Mouse (Mus musculus) liver, embryonic 12.5 days (tissue): Measurements from ENCODE around the gene Rbm28. TPM values are rescaled to one million over a fixed set of nuclear protein-coding genes. Genes with fewer than 3 reads are reported as not detected.

ENCODE experiments used
- ATAC-seq: fragments of 200-750 bp; cut with Nextera tagmentation; 2 replicates; pipeline ENCODE4 v1.8.0; 2017; ENCODE audit warnings: moderate number of reproducible peaks, mild to moderate bottlenecking, moderate library complexity
- H3K27ac ChIP-seq: fragments of 300-500 bp; sonication (generic); 2 replicates; pipeline ENCODE4 v1.5.1; 2016; ENCODE audit warnings: mild to moderate bottlenecking
- H3K27me3 ChIP-seq: fragments of 300-500 bp; sonication (generic); replicated peaks from 2 replicates; pipeline ENCODE4 v1.6.1; 2016; ENCODE audit warnings: mild to moderate bottlenecking, moderate library complexity
- H3K36me3 ChIP-seq: fragments of 300-500 bp; sonication (generic); 2 replicates; pipeline ENCODE4 v1.6.1; 2016; ENCODE audit warnings: mild to moderate bottlenecking, moderate library complexity
- H3K4me1 ChIP-seq: fragments of 300-500 bp; sonication (generic); 2 replicates; pipeline ENCODE4 v1.6.1; 2016
- H3K4me2 ChIP-seq: fragments of 300-500 bp; sonication (generic); 2 replicates; pipeline ENCODE4 v1.6.1; 2016; ENCODE audit warnings: mild to moderate bottlenecking, moderate library complexity
- H3K4me3 ChIP-seq: fragments of 300-500 bp; sonication (generic); 2 replicates; pipeline ENCODE4 v1.5.1; 2016; ENCODE audit warnings: mild to moderate bottlenecking, moderate library complexity
- H3K9ac ChIP-seq: fragments of 300-500 bp; sonication (generic); 2 replicates; pipeline ENCODE4 v1.6.1; 2016; ENCODE audit warnings: mild to moderate bottlenecking, moderate library complexity
- H3K9me3 ChIP-seq: fragments of 300-500 bp; sonication (generic); replicated peaks from 2 replicates; pipeline ENCODE4 v1.6.1; 2016; ENCODE audit warnings: mild to moderate bottlenecking, moderate library complexity
- WGBS: fragments of 180-500 bp; shearing (Covaris S2); methylation state at CpG from one replicate; pipeline ENCODE4 v1.1.7; 2016; ENCODE audit not compliant: insufficient replicate concordance; 5-methylcytosine and 5-hydroxymethylcytosine counted together
- polyA plus RNA-seq: library from polyadenylated mRNA; unstranded; fragments of >200 nt; fragmentation: Nextera tagmentation; extraction: Ambion mirVana; gene quantifications from 2 replicates; pipeline ENCODE4 v1.2.1, GENCODE M21; 2016

Gene Rbm28
- polyA plus RNA-seq, 1 experiment from 2014 or later: 27.2 TPM

DNA sequence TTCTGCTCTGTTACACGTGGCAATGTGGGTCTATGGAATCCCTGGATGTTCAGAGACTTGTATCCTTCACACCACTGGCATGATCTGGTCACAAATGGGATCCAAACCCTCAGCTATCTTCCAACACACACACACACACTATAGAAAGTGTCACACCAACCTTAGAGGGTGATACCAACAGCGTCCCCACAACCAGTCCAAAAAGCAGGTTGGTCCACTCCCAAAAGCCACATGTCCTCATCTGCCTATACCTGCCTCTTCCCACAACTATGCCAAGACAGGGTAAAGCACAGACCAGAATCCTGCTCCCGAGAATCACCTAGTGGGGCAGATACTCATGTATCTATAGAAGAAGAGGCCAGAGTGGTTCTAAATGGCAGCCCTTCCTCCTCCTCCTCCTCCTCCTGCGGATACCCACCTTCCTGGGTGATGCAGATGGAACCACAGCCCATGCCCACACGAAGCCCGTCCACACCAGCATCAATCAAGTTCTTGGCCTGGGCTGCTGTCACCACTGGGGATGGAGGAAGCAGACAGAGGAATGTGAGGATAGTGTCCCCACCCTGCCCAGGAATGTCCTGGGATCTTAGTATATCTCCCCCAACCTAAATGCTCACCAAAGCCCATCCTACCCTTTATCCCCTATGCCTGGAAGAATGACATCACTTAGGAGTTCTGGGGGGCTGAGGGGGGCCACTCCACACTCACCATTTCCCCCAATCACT lies 39.2 kb upstream of the Rbm28 start:
- Histone ChIP-seq H3K9me3 (no peaks in the 10 kb centered on the region), H3K4me1 (peaks cover 8% of the 10 kb centered on the region), H3K36me3 (peaks cover 19% of the 10 kb centered on the region), H3K27me3 (peaks cover 25% of the 10 kb centered on the region), H3K4me3 (no peak overlapping the region), H3K9ac (no peak overlapping the region), H3K27ac (no peak overlapping the region), H3K4me2 (no peak overlapping the region)
- ATAC-seq: no peak
- 65% methylated on average over 6 of the region's 6 CpGs for whole genome bisulfite sequencing

DNA sequence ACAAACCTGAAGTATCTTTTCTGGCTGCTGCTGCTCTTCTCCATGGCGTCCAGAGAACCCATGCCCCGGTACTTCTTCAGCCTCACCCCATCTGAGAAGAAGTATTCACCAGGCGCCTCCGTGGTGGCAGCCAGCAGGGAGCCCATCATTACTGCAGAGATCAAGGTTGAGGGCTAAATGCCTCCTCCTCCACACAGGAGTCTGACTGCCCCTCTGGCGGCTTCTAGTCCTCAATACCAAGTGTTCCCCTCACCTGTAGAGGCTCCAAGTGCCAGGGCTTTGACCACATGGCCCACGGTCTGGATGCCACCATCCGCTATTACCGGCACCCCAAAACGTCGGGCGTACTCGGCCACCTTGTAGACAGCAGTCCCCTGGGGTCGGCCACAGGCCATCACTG lies 38.3 kb upstream of the Rbm28 start:
- no peaks in the 10 kb centered on the region for H3K9me3 ChIP-seq
- ATAC-seq: no peak
- WGBS: 77% methylated on average over 13 of the region's 13 CpGs
- H3K4me2 ChIP-seq: no peak overlapping the region
- H3K4me3 ChIP-seq: no peak overlapping the region
- H3K27me3 ChIP-seq: peaks cover 33% of the 10 kb centered on the region
- no peak overlapping the region for H3K27ac ChIP-seq
- peaks cover 16% of the 10 kb centered on the region for H3K4me1 ChIP-seq
- peaks cover 19% of the 10 kb centered on the region for H3K36me3 ChIP-seq
- H3K9ac ChIP-seq: no peak overlapping the region

DNA sequence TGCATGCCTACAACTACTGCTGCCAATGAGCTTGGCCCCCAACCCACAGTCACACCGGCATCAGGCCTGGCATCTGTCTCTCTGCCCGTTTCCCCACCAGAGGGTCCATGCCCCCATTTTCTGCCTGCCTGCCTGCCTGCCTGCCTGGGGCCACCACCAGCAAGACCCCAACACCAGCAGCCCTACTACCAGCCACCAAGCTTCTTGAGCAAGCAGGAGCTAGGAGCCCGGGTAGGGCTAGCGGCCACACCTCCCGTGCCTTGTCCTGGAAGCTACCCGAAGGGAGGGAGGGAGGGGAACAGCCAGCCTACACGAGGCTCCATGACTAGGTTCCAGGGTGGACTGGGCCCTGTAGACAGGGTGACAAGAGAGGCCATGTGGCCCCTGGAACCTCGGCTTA lies 37.2 kb upstream of the Rbm28 start:
- Histone ChIP-seq H3K36me3 (peaks cover 19% of the 10 kb centered on the region), H3K9me3 (no peaks in the 10 kb centered on the region)
- 73% methylated on average over 8 of the region's 8 CpGs for WGBS

DNA sequence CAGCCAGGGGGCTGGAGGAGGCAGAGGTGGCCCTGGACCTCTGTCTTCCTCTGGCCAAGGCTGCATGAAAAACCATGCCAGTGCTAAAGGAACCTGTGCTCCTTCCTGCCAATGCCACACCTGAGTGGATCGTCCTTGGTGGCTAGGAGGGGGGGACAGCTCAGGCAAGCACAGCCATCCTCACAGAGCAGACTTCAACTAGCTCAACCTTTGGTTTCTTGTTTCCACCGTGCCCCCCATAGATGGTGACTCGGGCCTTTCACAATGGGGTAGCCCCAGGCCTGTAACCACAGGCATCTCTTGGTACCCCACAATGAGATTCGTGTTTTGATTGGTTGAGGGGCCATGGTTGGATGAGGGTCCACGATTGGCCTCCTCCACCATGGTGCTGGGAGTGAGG lies 36.5 kb upstream of the Rbm28 start:
- ATAC-seq: no peak
- H3K4me3 ChIP-seq: no peak overlapping the region
- peaks cover 19% of the 10 kb centered on the region for H3K36me3 ChIP-seq
- 74% methylated on average over 5 of the region's 5 CpGs for WGBS
- H3K9me3 ChIP-seq: no peaks in the 10 kb centered on the region
- H3K4me1 ChIP-seq: peaks cover 16% of the 10 kb centered on the region
- no peak overlapping the region for H3K27ac ChIP-seq
- H3K4me2 ChIP-seq: no peak overlapping the region
- H3K27me3 ChIP-seq: peaks cover 50% of the 10 kb centered on the region
- no peak overlapping the region for H3K9ac ChIP-seq

More for the DNA sequence above, 37.2 kb upstream of the Rbm28 start:
- no peak overlapping the region for H3K4me3 ChIP-seq
- H3K27ac ChIP-seq: no peak overlapping the region
- no peak for ATAC-seq
- peaks cover 16% of the 10 kb centered on the region for H3K4me1 ChIP-seq
- H3K9ac ChIP-seq: no peak overlapping the region
- no peak overlapping the region for H3K4me2 ChIP-seq
- peaks cover 44% of the 10 kb centered on the region for H3K27me3 ChIP-seq

DNA sequence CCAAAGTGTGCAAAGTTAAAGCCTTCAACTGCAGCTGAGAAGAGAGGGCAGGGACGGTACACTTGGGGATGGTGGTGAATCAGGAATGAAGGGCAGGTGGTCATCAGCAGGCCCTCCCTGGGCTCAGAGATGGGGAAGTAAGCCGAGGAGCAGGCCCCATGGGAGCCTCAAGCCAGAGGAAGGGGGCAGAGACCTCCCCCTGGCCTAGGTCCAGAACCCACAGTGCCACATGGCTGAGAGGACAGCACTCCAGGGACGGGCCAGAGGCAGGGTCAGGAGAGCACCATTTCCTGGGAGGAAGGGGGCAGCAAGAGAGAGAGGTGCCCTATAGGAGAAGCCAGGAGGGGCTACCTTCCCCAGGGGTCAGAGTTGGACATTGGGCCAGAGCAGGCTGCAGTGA lies 35.7 kb upstream of the Rbm28 start:
- Histone ChIP-seq H3K36me3 (peaks cover 12% of the 10 kb centered on the region), H3K9ac (no peak overlapping the region), H3K4me1 (peaks cover 16% of the 10 kb centered on the region), H3K4me2 (no peak overlapping the region), H3K4me3 (no peak overlapping the region), H3K27ac (no peak overlapping the region), H3K9me3 (no peaks in the 10 kb centered on the region), H3K27me3 (peaks cover 59% of the 10 kb centered on the region)
- ATAC-seq: no peak
- 47% methylated on average over 3 of the region's 3 CpGs for WGBS

DNA sequence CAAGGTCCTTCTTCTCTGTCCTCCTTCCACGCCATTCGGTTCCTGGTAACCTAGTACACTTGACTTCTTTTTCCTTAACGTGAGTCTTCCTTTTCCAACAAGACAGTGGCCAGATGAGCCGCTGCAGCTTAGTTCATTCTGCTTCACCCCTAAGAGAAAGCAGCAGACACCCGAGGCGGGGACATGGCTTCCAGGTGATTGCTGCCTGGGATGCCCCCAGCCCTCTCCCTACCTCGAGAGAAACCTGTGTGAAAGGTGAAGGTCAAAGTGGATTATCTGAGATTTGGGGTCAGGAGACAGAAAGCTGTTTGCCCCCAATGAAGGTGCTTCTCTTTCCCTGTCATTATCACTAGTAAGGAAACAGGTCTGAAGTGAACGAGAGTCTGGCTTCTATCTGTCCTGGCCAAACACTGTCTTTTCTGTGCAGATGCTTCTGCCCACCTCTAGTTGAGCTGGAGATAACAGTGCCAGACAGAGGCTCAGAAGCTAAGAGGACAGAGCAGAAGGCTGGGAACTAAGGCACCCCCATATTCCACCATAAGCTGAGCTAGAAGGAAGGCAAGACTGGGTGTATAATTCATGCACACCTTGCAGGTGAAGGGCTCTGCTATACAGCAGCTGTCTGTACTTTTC lies 34.5 kb upstream of the Rbm28 start:
- Histone ChIP-seq H3K9me3 (no peaks in the 10 kb centered on the region), H3K4me1 (peaks cover 19% of the 10 kb centered on the region), H3K4me3 (peak overlapping the region; percentile 35), H3K27me3 (peaks cover 69% of the 10 kb centered on the region), H3K36me3 (peaks cover 12% of the 10 kb centered on the region), H3K27ac (no peak overlapping the region), H3K4me2 (peak overlapping the region; percentile 53), H3K9ac (0 out of 2 replicates have a peak overlapping the region, but pooled peaks have one; percentile 6)
- WGBS: 27% methylated on average over 8 of the region's 8 CpGs
- ATAC-seq: no peak

DNA sequence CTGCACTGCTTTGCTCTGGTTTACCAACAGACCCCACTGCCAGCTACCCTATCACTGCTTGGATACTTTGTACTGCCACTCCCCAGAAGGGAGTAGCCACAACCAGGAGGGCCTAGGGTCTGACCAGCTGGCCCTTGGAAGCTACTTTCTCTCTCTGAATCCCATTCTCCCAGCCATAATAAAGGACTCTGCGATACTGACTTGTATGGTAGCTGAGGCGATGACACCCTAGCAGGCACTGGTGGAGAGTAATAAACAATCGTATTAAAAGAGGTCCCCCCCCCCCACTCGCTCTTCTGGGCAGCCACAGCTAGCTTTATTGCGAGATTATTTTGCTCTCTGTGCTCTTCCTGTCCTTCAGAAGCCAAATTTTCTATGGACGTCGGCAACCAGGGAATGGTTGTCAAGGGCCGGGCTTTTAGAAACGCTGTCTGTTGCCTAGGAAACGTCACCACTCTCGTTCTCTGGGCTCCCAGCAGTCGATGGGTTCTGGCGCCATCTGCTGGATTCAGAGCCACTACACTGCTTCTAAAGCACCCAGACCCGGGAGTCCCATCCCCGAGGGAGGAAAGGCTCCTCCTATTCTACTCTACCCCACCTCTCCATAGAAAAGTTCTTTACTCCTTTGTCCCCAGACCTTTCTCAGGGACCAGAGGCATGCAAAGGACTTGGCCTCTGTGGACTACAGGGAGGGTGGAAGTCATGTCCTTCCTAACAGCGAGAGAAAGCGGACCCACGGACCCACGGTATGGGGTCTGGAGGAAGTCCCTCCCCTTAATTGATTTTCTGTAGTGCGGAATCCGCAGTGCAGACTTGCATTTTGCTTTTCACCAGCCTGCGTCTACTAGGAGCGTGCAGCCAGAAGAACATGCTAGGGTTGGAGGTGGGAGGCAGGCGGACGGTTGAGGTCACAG lies 33.8 kb upstream of the Rbm28 start:
- Histone ChIP-seq H3K27ac (no peak overlapping the region), H3K36me3 (peaks cover 6% of the 10 kb centered on the region), H3K9me3 (no peaks in the 10 kb centered on the region), H3K4me2 (peak overlapping the region; percentile 53), H3K4me1 (peaks cover 23% of the 10 kb centered on the region), H3K9ac (0 out of 2 replicates have a peak overlapping the region, but pooled peaks have one; percentile 6), H3K27me3 (peaks cover 75% of the 10 kb centered on the region), H3K4me3 (peak overlapping the region; percentile 35)
- 16% methylated on average over 25 of the region's 25 CpGs for WGBS
- ATAC-seq: peak; percentile 45; the same call in 1 of the 2 replicates

DNA sequence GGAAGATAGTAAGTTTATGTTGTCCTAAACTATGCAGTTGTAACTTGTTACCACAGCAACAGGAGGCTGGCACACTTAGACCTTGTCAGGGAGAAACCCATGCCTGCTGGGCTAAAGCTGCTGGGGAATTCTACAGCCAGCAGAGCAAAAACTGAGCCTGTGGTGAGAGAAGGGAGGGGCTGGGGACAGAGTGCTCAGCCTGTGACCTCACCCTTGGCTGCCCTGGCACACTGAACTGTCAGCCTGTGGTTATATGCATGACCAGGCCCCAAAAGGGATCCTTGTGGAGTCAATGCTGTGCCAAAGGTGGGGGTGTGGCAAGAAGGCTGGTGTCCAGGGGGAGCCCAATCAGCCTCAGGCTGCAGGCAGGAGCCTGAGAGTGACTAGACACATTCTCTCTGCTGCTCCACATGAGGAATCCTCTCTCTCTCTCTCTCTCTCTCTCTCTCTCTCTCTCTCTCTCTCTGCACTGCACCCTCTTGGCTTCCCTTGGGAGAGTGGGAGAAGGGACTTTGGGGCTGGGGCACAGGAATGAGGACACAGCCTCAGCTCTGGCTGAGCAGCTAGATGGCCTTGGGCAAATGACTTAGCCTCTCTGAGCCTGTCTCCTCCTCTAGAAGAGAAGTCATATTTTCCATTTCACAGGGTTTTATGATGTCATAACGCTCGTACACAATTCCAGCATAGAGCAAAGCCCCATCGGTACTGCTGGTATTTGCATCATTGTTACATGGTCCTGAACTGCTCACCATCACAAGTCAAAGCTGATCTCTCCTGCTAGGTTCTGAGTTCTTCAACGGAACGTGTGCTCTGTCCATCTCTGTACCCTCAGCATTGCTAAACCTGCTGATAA lies 31.3 kb upstream of the Rbm28 start:
- ATAC-seq: no peak
- 62% methylated on average over 5 of the region's 5 CpGs for WGBS
- Histone ChIP-seq H3K4me1 (peaks cover 23% of the 10 kb centered on the region), H3K4me3 (no peak overlapping the region), H3K27ac (no peak overlapping the region), H3K27me3 (peaks cover 93% of the 10 kb centered on the region), H3K9me3 (no peaks in the 10 kb centered on the region), H3K4me2 (no peak overlapping the region), H3K9ac (no peak overlapping the region), H3K36me3 (no peaks in the 10 kb centered on the region; the same call in 1 of the 2 replicates)

DNA sequence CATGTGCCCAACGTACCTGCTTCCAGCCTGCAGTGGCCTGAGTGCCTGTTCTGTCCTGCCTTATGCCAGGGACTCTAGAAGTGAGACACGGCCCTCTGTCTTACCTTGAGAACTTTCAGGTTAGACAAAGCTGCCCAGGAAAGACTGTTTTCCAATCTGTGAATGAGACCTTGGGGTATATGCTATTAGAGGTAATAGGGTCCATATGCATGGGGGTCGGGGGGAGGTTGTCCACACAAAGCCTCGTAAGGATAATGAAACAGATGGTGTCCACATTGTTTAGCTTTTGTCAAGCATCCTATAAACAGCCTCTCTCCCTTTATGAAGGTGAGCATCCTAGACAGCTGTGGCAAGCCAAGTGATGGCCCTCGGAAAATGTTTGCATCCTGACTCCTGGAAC lies 30.3 kb upstream of the Rbm28 start:
- no peak overlapping the region for H3K27ac ChIP-seq
- no peak overlapping the region for H3K4me3 ChIP-seq
- no peaks in the 10 kb centered on the region for H3K9me3 ChIP-seq
- peaks cover 23% of the 10 kb centered on the region for H3K4me1 ChIP-seq
- H3K9ac ChIP-seq: no peak overlapping the region
- no peaks in the 10 kb centered on the region for H3K36me3 ChIP-seq
- H3K27me3 ChIP-seq: peaks cover 93% of the 10 kb centered on the region
- 60% methylated on average over 5 of the region's 5 CpGs for WGBS
- no peak overlapping the region for H3K4me2 ChIP-seq
- no peak for ATAC-seq

DNA sequence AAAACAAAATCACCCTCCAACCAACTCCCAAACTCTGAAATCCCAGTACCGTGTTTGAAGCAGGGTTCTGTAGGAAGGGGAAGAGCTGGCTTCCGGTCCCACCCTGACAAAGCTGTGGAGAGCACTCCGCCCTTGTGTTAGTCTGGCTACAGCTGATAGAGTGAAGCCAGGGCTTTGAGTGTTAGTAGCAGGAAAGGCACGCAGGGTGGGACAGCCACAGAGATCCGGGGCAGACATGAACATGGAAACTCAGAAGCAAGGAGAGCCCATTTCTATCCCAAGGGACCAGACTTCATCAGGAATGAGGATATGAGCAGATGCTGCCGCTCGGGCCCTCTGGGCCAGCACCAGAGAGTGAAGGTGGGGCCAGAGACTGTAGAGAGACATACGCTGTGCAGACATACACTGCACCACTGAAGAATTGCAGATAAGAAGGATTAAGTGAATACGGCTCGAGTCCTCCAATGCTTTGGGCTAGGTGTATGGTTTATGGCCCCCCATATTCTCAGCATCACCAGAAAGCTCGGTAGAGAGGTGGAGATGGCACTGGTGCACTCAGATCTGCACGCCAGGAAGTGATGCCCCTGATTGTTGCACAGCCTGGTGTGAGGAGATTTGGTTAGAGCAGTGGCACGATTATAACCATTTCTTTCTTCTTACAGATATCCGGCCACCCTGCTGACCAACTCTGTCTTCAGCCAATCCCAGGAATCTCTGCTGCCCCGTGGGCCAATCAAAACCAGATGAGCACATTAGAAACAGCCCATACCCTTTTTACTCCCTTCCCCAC lies 29.4 kb upstream of the Rbm28 start:
- Histone ChIP-seq H3K4me1 (peaks cover 16% of the 10 kb centered on the region), H3K4me2 (peak overlapping the region; percentile 21; the same call in 1 of the 2 replicates), H3K36me3 (no peaks in the 10 kb centered on the region), H3K9me3 (no peaks in the 10 kb centered on the region), H3K9ac (no peak overlapping the region), H3K4me3 (no peak overlapping the region), H3K27ac (no peak overlapping the region), H3K27me3 (peaks cover 88% of the 10 kb centered on the region)
- WGBS: 25% methylated on average over 15 of the region's 15 CpGs
- ATAC-seq: no peak

DNA sequence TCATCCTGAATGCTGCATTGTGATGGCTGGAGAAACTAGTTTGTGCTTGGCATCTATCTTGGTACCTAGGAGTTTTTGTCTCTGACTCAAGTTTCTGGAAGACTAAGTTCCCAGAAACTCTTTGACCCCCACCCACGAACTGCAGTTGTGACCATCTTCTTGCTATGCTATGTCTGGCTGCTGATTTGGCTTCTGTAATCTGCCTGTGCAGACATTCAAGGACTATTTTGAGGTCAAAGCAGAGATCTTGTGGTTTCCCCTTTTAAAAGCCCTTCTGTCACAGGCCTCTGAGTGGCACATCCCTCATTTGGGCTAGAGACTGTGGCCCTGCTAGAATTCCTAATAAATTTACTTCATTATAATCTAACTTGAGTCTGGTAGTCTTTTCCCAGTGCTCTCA lies 23.1 kb upstream of the Rbm28 start:
- Histone ChIP-seq H3K4me3 (no peak overlapping the region), H3K36me3 (no peaks in the 10 kb centered on the region), H3K27me3 (peaks cover 42% of the 10 kb centered on the region), H3K4me2 (no peak overlapping the region), H3K9me3 (no peaks in the 10 kb centered on the region), H3K4me1 (no peaks in the 10 kb centered on the region), H3K9ac (no peak overlapping the region), H3K27ac (no peak overlapping the region)
- ATAC-seq: no peak
- 20% methylated on average over 1 of the region's 1 CpGs for WGBS
